Mouse (Mus musculus) small intestine, adult 2 months (tissue): ENCODE data around the gene Cand2. TPM values are rescaled to one million over a fixed set of nuclear protein-coding genes. Genes with fewer than 3 reads are reported as not detected.

Experiments
- H3K27ac ChIP-seq: fragments of 200-500 bp; 2 replicates; pipeline ENCODE4 v1.5.1; 2012; ENCODE audit warnings: low read depth, low read length, control low read depth, inconsistent platforms; ENCODE audit not compliant: insufficient read depth
- H3K27me3 ChIP-seq: fragments of 200-500 bp; 2 replicates; pipeline ENCODE4 v1.6.1; 2012; ENCODE audit warnings: mild to moderate bottlenecking, moderate library complexity, low read length, inconsistent platforms; ENCODE audit not compliant: control insufficient read depth, insufficient read depth
- H3K36me3 ChIP-seq: fragments of 200-500 bp; 2 replicates; pipeline ENCODE4 v1.6.1; 2012; ENCODE audit warnings: mild to moderate bottlenecking, low read length, control low read depth, inconsistent platforms; ENCODE audit not compliant: control insufficient read depth, insufficient read depth
- H3K4me1 ChIP-seq: fragments of 200-500 bp; 2 replicates; pipeline ENCODE4 v1.6.1; 2012; ENCODE audit warnings: low read length, inconsistent platforms, mixed read lengths; ENCODE audit not compliant: control insufficient read depth, insufficient read depth, insufficient read length
- H3K4me3 ChIP-seq: fragments of 200-500 bp; 2 replicates; pipeline ENCODE4 v1.5.1; 2012; ENCODE audit warnings: low read depth, mild to moderate bottlenecking, control low read depth, inconsistent platforms, low read length, moderate library complexity
- CTCF ChIP-seq: fragments of 200-500 bp; IDR thresholded peaks from 2 replicates; pipeline ENCODE4 v1.5.1; 2012; ENCODE audit warnings: low read depth, mild to moderate bottlenecking, control low read depth, inconsistent platforms, low read length, moderate library complexity, mixed read lengths; ENCODE audit not compliant: insufficient replicate concordance, insufficient read length; ENCODE audit errors: extremely low read depth
- POLR2A ChIP-seq: fragments of 200-500 bp; IDR thresholded peaks from 2 replicates; pipeline ENCODE4 v1.6.1; 2012; ENCODE audit warnings: low read depth, mild to moderate bottlenecking, control low read depth, inconsistent platforms, low read length, moderate library complexity
- WGBS: fragments of 180-500 bp; shearing (Covaris S2); methylation state at CpG from one replicate; pipeline ENCODE4 v1.1.7; 2018; 5-methylcytosine and 5-hydroxymethylcytosine counted together
- polyA plus RNA-seq: library from polyadenylated mRNA; depleted of rRNA; stranded (reverse); fragments of >200 nt; gene quantifications from 2 replicates; pipeline ENCODE4 v1.2.3, GENCODE M21; 2012

The Cand2 gene
- polyA plus RNA-seq, 1 experiment = 3.4 TPM

DNA sequence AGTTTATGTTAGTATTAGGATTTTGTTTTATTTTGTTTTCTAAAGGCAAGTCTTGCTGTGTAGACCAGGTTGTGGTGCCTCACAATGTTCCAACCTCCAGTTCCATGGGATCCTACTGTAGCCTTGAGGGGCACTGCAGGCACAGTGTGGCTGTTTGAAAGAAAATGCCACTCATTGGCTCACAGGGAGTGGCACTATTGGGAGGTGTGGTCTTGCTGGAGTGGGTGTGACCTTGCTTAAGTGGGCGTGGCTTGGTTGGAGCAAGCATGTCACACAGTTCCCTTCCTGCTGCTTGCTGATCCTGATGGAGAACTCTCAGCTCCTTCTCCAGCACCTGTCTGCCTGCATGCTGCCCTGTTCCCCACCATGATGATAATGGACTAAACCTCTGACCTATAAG lies 30.8 kb upstream of the Cand2 start:
- Histone ChIP-seq H3K27me3 (no peaks in the 10 kb centered on the region), H3K4me3 (no peak overlapping the region), H3K27ac (no peak overlapping the region), H3K4me1 (no peaks in the 10 kb centered on the region), H3K36me3 (no peaks in the 10 kb centered on the region)
- TF ChIP-seq CTCF (no peak), POLR2A (no peak)
- WGBS = 10% methylated on average over 1 of the region's 1 CpGs

DNA sequence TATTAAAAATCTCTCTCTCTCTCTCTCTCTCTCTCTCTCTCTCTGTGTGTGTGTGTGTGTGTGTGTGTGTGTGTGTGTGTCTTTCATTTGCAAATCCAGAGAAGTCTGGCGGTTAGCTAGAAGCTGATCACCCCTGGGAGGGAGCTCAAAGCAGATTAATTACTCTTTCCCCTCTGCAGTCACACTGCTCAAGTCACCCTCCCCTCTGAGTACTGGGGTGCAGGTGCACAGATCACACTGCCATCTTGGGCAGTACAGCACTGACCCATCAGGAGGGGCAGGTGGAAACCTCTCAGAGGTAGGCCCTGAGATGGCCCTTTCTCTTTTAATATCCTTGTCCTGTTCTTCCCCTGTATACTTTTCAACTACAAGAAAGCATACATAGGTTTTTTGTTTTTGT lies 28.0 kb upstream of the Cand2 start:
- WGBS = 82% methylated on average over 1 of the region's 1 CpGs
- no peak overlapping the region for H3K4me3 ChIP-seq
- H3K4me1 ChIP-seq = no peaks in the 10 kb centered on the region
- no peak for TF ChIP-seq POLR2A
- H3K36me3 ChIP-seq = no peaks in the 10 kb centered on the region
- H3K27ac ChIP-seq = no peak overlapping the region
- H3K27me3 ChIP-seq = no peaks in the 10 kb centered on the region

DNA sequence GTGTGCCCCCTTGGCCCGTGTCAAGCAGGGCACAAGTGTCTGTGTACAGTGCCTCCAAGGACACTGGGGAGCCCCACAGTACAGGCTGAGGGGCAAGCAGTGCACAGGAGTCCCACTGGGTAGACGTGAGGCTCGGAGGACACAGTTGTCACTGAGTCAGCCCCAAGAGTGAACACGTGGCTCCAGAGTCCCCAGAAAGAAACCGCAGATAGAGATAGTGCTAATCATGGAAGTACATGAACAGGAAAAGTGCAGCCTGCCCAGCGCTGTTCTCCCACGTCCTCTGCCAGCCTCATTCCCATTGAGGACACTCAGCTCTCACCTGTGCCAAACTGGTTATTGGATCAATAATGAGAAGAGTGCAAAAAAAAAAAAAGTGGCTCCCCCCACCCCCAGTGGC lies 18.8 kb upstream of the Cand2 start:
- TF ChIP-seq POLR2A (no peak), CTCF (no peak)
- H3K36me3 ChIP-seq = no peaks in the 10 kb centered on the region
- H3K4me1 ChIP-seq = peaks cover 4% of the 10 kb centered on the region; the same call in 1 of the 2 replicates
- no peak overlapping the region for H3K27ac ChIP-seq
- H3K4me3 ChIP-seq = no peak overlapping the region
- H3K27me3 ChIP-seq = no peaks in the 10 kb centered on the region
- 71% methylated on average over 7 of the region's 7 CpGs for WGBS

DNA sequence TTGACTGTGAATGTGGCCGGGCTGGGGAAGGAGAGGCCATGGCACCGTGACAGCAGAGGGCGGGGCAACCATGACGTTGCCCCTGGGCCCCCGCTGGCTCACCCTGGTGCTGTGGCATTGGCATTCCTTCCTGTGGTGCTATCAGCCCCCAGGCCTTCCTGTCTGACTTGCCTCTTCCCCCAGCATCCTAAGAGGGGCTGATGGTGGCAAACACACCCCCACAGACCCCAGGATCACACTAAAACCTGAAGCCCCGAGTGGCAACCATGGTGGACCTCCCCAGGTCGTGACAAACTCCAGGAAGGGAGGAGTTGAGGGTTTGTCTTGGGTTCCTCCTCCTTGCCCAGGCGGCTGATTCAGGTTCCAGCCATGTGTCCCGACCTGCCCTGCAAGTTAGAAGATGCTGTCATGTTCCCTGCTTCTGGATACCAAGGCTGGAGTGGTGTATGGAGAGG lies 15.3 kb upstream of the Cand2 start:
- H3K27me3 ChIP-seq = no peaks in the 10 kb centered on the region
- TF ChIP-seq POLR2A = no peak
- TF ChIP-seq CTCF = no peak
- peaks cover 6% of the 10 kb centered on the region for H3K4me1 ChIP-seq
- H3K27ac ChIP-seq = no peak overlapping the region
- WGBS = 21% methylated on average over 9 of the region's 9 CpGs
- H3K36me3 ChIP-seq = no peaks in the 10 kb centered on the region
- H3K4me3 ChIP-seq = no peak overlapping the region

DNA sequence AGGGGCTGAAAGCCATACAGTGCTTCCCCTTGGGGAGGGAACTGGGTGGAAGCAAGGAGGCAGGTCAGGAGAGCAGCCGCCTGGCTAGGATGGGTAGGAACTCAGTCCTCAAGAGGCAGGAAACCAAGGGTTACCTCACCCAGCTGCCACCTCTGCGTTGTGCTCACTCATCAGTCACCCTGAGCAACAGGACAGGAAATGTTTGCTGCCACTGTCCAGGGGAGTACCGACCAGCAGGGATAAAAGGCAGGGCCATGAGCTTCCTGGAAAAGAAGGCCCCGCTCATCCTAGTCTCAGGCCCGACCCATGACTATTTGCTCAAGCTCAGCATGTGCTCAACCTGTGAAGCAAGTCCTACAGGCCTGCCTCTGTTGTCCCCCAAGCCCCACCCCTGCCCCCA lies 14.9 kb upstream of the Cand2 start:
- no peak overlapping the region for H3K4me3 ChIP-seq
- WGBS = 52% methylated on average over 5 of the region's 5 CpGs
- no peak for TF ChIP-seq CTCF
- no peak for TF ChIP-seq POLR2A
- H3K27ac ChIP-seq = no peak overlapping the region
- peaks cover 6% of the 10 kb centered on the region for H3K4me1 ChIP-seq
- no peaks in the 10 kb centered on the region for H3K36me3 ChIP-seq
- no peaks in the 10 kb centered on the region for H3K27me3 ChIP-seq

DNA sequence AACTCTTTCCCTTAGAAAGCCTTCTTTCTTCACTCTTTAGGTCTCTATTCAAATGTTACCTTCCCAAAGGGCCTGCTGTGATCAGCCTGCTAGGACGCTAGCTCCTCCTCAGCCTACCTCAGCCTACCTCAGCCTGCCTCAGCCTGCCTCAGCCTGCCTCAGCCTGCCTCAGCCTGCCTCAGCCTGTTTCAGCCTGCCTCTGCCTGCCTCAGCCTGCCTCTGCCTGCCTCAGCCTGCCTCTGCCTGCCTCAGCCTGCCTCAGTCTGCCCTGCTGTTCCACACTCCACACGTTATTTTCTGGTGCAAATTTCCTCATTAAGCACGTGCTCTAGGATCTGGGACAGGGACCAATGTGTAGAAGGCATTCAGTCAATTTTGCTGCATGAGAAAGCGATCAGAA lies 14.2 kb upstream of the Cand2 start:
- H3K4me3 ChIP-seq = no peak overlapping the region
- H3K27ac ChIP-seq = no peak overlapping the region
- TF ChIP-seq CTCF = no peak
- no peak for TF ChIP-seq POLR2A
- peaks cover 6% of the 10 kb centered on the region for H3K4me1 ChIP-seq
- H3K27me3 ChIP-seq = no peaks in the 10 kb centered on the region
- H3K36me3 ChIP-seq = no peaks in the 10 kb centered on the region
- WGBS = 94% methylated on average over 4 of the region's 4 CpGs

DNA sequence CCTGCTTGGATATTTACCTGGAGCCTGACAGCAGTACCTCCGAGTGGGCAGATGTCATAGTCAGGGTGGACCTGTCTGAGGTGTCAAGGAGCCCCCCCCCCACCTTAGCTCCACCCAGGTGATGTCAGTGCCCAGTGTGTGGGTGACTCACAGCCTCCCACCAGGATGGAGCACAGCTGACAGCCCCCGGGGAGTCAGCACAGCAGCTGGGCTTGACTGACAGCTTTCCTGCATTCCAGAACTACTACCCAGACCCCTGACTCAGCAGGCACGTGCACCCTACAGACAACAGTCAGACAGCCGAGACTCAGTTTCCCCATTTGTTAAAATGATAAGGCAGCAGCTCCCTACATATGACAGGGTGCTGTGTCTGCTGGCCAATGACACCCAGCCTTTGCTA lies 13.4 kb upstream of the Cand2 start:
- no peak overlapping the region for H3K4me3 ChIP-seq
- no peaks in the 10 kb centered on the region for H3K27me3 ChIP-seq
- no peaks in the 10 kb centered on the region for H3K36me3 ChIP-seq
- WGBS = 54% methylated on average over 4 of the region's 4 CpGs
- peaks cover 6% of the 10 kb centered on the region for H3K4me1 ChIP-seq
- TF ChIP-seq CTCF (no peak), POLR2A (no peak)
- H3K27ac ChIP-seq = no peak overlapping the region

DNA sequence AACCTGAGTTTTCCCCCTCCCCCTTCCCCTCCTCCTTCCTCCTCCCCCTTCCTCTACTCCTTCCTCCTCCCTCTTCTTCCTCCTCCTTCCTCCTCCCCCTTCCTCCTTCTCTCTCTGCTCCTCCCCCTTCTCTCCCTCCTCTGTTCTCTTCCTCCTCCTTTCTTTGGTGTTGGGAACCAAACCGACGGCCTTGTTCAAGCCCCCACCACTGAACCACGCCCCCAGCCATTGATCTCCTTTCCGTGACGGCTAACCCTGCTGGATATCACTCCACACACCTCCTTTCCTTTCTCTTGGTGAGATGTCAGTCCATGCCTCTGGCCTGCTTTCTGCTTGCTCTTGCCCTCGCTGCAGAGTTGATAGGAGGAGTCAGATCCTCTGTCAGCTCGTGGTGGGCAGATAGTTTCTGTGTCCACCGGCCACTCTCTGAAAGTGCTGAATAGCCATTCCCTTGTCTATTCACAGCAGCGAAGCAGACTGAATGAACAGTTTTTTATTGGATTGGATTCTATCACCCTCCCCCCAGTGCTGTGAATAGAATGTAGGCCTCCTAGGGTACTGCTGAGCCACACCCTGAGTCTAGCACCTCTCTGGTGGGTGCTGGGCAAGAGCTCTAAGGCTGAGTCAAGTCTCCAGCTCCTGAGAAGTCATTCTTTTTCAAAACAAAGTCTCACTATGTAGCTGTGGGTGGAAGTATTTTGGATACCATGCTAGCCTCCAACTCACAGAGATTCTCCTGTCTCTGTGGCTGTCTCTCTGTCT lies 12.2 kb upstream of the Cand2 start, which contains the start of gene Tmem40:
Tmem40 (minus strand) TSS at position 416 of the 762 bp plus-strand sequence.
- TF ChIP-seq POLR2A = no peak
- TF ChIP-seq CTCF = no peak
- 10% methylated on average over 9 of the region's 9 CpGs for WGBS
- H3K27ac ChIP-seq = no peak within 1 kb of the TSS
- H3K4me3 ChIP-seq = no peak within 1 kb of the TSS
- no peaks in the 10 kb centered on the region for H3K27me3 ChIP-seq
- peaks cover 6% of the 10 kb centered on the region for H3K4me1 ChIP-seq
- no peaks in the 10 kb centered on the region for H3K36me3 ChIP-seq
